Mouse (Mus musculus) monocyte, adult 5-6 weeks (primary cell): ENCODE measurements around the gene Sptssa. TPM values are rescaled to one million over a fixed set of nuclear protein-coding genes. Genes with fewer than 3 reads are reported as not detected.
"Not testable (repeated sequence)": the region's sequence is repeated elsewhere in the genome, so short reads cannot be mapped to it uniquely, and the experiment has no call there.

Experiments used
- ATAC-seq: fragments of 153-309, 156-312 bp; replicated peaks from 2 replicates; pipeline ENCODE4 v1.8.0; 2017; ENCODE audit warnings: mild to moderate bottlenecking; ENCODE audit not compliant: low TSS enrichment, insufficient number of reproducible peaks, severe bottlenecking, poor library complexity, low FRiP score
- total RNA-seq: library from RNA; stranded (forward); fragments of 200-1000, 200-491, 200-594 nt; gene quantifications from 3 replicates; pipeline ENCODE4 v1.2.3, GENCODE M21; 2017

The Sptssa gene
- total RNA-seq: 74.5 to 129 TPM (median 113 TPM) in 3 replicates

- peak; percentile 91 for ATAC-seq
Observed at GRCm38 (mm10) chr12:54656396-54657171, at the start of gene Sptssa. Sptssa (minus strand) TSS chr12:54656573.

DNA sequence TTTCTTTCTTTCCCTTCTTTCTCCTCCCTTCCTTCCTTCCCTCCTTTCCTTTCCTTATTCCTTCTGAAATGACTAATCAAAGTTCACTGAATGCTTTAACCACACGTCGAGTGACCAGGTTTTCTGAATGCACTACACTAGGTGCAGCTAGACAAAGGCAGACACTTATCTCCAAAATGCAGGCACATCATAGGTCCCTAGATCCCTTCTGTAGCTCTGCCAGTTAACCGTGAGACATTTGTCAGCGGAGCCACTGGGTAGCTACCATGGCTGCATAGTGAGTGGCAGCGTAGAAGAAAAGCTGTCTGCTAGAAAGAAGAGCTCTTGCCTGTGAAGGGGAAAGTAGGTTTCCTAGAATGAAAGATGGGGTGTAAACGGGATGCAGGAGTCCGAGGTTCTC, 43.0 kb upstream of the Sptssa start:
- no peak for ATAC-seq

DNA sequence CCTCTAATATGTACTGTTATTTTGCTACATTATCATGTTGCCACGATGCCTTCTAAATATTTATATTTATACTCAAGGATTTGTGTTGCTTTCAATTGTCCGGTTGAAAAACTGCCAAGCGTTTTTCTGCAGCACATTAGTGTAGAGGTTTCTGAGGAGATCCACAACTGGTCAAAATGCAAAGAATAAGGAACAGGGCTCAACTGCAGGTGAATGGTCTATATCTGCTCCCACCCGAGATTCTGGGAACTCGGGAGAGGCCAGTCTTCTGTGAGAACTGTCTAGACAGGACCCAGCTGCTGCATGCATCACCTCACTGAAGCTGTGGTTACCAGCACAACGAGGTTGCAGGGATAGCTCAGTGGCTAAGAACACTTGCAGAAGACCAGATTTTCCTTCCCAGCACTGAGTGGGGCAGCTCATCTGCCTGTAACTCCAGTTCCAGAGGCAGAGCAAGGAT, 41.4 kb upstream of the Sptssa start:
- ATAC-seq: no peak

GRCm38 (mm10) chr12:54697003-54697597, 40.7 kb upstream of the Sptssa start:
- ATAC-seq: no peak

GRCm38 (mm10) chr12:54696242-54697002, 40.0 kb upstream of the Sptssa start:
- peak; percentile 73 for ATAC-seq

- ATAC-seq: peak; percentile 87
Observed at GRCm38 (mm10) chr12:54695511-54696241, 39.3 kb upstream of the Sptssa start, which contains the start of gene Eapp. Eapp (minus strand) TSS chr12:54695897.

DNA sequence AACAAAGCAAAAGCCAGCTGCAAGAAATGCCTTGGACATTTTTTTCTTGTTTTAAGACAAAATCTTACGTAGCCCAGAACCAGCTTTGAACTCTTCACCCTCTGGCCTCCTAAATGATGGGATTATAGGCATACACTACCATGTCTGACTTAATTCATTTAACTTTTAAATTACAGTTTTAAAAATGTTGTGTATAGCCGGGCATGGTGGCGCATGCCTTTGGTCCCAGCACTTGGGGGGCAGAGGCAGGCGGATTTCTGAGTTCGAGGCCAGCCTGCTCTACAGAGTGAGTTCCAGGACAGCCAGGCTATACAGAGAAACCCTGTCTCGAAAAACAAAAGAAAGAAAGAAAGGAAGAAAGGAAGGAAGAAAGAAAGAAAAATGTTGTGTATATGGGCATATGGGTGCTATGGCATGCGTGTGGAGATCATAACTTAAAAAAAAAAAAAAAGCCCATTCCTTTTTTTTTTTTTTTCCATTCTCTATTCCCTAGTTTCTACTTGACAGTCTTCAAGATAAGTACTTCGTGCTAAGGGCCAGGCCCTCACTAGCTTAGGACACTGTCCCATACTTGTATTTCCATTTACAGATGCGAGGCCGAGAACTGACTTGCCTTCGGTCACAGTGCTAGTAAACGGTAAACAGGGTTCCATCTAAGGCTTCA, 38.6 kb upstream of the Sptssa start:
- no peak for ATAC-seq

- ATAC-seq: no peak
Observed at GRCm38 (mm10) chr12:54689082-54689481, 32.7 kb upstream of the Sptssa start.

- ATAC-seq: 0 out of 2 replicates have a peak, but pooled peaks have one; percentile 56
Observed at GRCm38 (mm10) chr12:54683182-54683581, 26.8 kb upstream of the Sptssa start.

GRCm38 (mm10) chr12:54676709-54677108, 20.3 kb upstream of the Sptssa start:
- no peak for ATAC-seq

DNA sequence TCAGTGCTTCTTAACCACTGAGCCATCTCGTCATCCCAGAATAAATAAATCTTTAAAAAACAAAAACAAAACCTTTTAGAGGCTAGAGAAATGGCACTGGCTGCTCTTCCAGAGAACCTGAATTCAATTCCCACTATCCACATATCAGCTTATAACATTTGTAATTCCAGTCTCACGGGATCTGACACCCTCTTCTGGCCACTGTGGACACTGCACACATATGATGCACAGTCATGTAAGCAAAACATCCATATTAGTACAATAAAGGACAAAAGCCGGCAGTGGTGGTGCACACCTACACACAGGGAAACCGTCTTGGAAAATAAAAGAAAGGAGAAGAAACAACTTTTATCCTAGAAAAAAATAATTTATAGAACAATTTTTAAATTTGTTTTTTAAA, 19.0 kb upstream of the Sptssa start:
- no peak for ATAC-seq

DNA sequence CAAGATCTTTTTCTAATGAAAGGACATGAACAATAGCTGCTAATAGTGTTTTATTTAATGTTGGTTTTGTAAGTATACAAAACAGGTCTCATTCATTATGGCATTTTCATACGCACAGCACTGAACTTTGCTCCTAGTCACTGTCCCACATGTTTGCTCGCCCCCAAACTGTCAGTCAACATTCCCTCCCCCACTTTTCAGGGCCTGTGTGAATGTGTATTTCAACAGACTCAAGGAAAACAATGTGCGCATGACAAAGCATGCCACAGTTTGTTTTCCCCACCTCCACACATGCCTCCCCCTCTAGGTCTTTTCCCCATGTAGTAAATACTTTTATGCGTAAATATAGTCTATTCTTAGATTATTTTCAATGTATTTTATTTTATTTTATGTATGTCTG, 14.9 kb upstream of the Sptssa start:
- no peak for ATAC-seq

- no peak for ATAC-seq
Observed at GRCm38 (mm10) chr12:54668141-54668540, 11.8 kb upstream of the Sptssa start.

DNA sequence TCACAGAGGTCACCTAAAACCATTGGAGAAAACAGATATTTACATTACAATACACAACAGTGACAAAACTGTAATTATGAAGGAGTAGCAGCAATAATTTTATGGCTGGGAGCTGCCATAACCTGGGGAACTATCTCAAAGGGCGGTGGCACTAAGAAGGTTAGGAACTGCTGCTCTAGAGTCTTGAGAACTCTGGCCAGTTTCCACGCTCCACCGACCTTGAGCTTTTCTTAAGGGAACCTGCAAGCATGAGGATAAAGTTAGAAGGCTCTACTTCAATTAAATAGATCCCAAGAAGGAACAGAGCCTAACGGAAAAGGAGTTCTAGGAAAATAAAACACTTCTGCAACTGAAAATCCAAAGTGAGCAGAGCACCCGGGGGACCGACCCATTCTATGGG, 9.2 kb upstream of the Sptssa start:
- ATAC-seq: no peak

DNA sequence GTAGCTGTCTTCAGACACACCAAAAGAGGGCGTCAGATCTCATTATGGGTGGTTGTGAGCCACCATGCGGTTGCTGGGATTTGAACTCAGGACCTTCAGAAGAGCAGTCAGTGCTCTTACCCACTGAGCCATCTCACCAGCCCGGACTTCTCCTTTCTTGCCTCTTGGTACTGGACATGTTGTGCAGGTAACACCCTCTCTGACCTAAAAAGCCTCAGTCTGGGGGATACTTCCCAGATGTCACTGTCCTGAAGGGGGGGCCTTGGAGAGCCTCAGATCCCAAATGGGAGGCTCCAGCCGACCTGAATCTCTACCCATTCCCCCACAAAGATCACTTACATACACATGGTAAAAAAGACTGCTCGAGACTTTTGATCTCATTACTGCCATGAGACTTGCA, 5.1 kb upstream of the Sptssa start:
- not testable (repeated sequence) for ATAC-seq

- no peak for ATAC-seq
Observed at GRCm38 (mm10) chr12:54659901-54660300, 3.5 kb upstream of the Sptssa start.

GRCm38 (mm10) chr12:54658425-54659092, 2.2 kb upstream of the Sptssa start:
- no peak for ATAC-seq

GRCm38 (mm10) chr12:54657951-54658350, 1.6 kb upstream of the Sptssa start:
- no peak for ATAC-seq
